Mouse (Mus musculus) common myeloid progenitor, adult 5-6 weeks (primary cell): ENCODE measurements around the gene Gm30191. TPM values are rescaled to one million over a fixed set of nuclear protein-coding genes. Genes with fewer than 3 reads are reported as not detected.
"Not testable (repeated sequence)": the region's sequence is repeated elsewhere in the genome, so short reads cannot be mapped to it uniquely, and the experiment has no call there.

ENCODE experiments used
- ATAC-seq: replicated peaks from 2 replicates; pipeline ENCODE4 v1.8.0; 2016; ENCODE audit warnings: low read depth, mild to moderate bottlenecking, moderate TSS enrichment, inconsistent platforms; ENCODE audit not compliant: poor library complexity, severe bottlenecking
- total RNA-seq: library from RNA; stranded (forward); fragments of 200-1000, 187-1606 nt; gene quantifications from 2 replicates; pipeline ENCODE4 v1.2.3, GENCODE M21; 2017

Gm30191 gene
- total RNA-seq, 1 experiment from 2014 or later = not detected

- peak; percentile 19 for ATAC-seq
Measured at GRCm38 (mm10) chr4:134251241-134252130, 4.8 kb downstream of the Gm30191 start.

DNA sequence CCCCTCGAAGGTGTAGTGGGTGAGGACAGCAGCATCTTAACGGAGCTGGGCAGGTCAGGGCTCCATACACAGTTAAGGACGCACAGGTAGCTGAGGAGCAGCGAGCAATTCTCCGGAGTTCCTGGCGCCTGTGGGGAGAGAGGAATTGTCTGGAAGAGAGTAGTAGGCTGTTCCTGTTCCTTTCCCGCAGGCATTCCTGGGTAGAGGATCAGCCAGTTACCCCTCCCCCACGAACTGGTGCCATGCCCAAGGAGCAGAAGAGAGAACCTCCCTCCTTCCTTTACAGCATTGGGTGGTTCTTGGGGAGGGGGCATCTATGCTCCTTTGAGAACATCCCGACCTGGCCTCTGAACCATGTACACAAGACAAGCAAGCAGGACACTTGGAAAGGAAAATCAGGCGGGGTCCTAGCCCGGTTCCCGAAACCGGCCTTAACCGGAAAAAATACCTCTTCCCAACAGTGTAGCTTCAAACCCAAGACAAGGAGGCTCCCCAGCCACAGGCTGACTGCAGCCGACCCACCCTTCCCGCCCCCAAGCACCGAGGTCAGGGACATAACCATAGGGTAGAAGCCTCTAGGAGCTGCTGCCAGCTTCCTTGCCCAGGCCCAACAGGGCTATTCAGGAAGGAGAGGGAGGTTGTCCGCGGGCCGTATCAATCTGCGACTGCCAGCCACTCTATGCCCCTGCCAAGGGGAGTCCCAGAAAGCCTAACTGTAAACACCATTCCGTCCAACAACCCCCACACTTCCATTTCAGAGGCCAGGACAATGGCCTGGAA lies 5.6 kb downstream of the Gm30191 start:
- no peak for ATAC-seq

DNA sequence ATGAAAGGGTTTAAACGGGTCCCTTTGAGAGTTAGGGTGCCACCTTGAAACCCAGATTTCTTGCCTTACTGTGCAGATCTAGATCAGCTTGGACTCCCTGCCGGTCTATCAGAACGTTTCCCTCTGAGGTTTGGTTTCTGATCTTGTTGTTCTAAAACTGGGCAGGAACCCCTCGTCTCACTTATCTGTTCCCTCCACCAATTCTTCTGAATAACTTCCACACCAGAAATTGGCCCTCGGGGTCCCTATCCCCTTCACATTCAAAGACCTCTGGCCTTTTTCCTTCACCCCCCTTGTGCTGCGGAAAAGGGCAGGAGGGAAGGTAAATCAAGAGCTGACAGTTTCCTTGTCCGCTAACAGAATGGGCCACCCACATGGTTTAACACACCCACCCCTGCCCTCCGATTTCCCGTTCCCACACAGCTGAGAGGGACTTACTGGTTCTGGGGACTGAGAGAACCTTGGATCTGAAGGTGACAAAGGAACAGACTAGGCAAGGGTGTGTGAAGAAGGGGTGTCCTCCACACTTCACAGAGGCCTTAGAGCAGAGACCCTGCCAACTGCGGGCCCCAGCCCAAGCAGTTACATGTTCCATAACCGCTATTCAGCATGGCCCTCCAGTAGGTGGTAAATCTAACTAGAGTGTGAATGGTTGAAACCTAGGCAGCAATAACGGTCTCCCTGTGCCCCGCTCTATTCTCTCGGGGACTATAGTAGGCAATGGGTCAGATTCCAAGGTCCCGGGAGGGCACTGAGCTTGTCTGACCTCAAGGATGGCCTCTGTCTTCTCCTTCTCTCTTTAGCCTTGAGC lies 6.4 kb downstream of the Gm30191 start:
- ATAC-seq = no peak

GRCm38 (mm10) chr4:134253722-134254324 lies 7.1 kb downstream of the Gm30191 start, which contains the start of gene Grrp1:
TSS of gene Grrp1 (minus strand) at chr4:134254106.
- ATAC-seq = no peak

DNA sequence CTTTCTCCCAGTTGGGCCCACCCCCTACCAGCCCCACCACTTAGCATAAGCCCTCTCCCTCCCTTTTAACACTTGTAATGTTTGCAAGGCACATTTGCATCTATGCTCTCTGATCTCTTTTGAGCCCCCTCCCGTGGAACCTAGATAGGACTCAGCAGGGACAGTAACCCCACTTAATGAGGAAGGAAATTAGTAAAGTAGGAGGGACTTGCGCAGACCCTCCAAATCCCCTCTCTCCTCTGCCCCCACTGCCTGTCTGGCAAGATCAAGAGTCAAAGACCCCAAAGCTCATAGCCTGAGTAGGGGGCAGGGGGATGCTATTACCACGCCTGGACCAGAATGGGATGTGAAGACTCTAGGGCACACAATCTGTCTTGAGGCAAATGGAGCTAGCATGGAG lies 8.1 kb downstream of the Gm30191 start:
- no peak for ATAC-seq

DNA sequence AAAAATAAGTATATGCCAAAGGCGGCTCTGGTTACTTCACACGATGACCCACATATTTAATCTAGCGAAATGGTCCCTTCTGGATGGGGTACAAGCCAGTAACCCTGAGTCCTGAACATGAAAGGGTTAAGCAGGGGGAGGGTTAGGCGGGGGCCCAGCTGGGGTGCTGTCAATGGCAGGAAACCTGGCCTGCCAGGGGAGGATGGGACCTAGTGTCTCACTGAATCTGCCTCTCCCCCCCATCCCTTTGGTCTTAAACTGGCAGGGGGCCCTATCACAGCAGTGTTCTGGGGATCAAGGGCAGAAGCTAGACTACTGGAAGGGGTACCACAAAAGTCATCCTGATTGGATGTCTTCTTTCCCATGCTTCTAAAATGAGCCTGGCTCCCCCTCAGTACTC lies 9.1 kb downstream of the Gm30191 start:
- no peak for ATAC-seq

GRCm38 (mm10) chr4:134256407-134257197 lies 9.9 kb downstream of the Gm30191 start:
- no peak for ATAC-seq

DNA sequence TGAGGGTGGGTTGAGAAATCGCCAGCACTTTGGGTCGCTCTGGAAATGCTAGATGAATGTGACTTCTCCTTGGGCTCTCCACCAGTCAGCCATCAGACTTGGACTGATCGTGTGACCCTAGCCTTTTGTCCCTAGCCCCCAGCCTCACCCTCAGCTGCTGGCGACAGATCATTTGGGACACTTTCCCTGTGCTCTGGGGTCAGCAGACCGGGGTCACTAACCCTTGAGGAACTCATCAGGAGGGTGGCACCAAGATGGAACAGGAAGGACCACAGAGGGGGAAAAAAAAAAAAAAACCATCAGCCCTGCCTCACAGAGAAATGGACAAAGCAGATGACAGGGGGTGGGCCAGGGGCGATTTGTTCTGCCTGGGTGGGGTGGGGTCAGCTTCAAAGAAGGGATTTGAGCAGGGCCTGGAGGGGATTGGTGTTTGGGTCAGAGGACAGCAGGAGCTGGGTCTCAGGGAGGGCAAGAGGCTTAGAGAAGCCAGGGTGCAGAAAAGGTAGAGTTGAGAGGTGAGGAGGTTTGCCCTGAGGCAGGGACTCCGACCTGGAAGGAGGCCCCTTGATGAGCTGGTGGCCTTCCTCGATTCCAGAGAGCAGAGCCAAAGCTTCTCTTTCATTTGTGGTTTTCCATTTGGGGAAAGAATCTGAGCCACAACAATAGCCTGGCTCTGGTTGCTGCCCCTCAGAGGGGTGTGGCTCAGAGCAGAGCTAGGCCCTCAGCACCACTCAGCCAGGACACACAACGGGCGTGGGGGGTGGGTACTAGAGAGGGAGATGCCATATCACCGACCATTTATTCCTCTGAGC lies 10.7 kb downstream of the Gm30191 start:
- no peak for ATAC-seq

- ATAC-seq = peak; percentile 50; the same call in 1 of the 2 replicates
Measured at GRCm38 (mm10) chr4:134258354-134258753, 11.6 kb downstream of the Gm30191 start.

GRCm38 (mm10) chr4:134263191-134263590 lies 16.5 kb downstream of the Gm30191 start:
- 0 out of 2 replicates have a peak, but pooled peaks have one; percentile 60 for ATAC-seq

- ATAC-seq = no peak
Measured at GRCm38 (mm10) chr4:134265860-134266585, 19.3 kb downstream of the Gm30191 start.

GRCm38 (mm10) chr4:134268102-134268655 lies 21.4 kb downstream of the Gm30191 start:
- ATAC-seq = peak; percentile 46

DNA sequence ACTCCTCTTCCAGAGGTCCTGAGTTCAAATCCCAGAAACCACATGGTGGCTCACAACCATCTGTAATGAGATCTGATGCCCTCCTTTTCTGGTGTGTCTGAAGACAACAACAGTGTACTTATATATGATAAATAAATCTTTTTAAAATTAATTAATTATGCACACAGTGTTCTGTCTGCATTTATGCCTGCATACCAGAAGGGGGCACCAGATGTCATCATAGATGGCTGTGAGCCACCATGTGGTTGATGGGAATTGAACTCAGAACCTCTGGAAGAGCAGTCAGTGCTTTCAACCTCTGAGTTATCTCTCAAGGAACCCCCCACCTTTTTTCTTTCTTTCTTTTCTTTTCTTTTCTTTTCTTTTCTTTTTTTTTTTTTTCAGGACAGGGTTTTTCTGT lies 22.9 kb downstream of the Gm30191 start:
- not testable (repeated sequence) for ATAC-seq

DNA sequence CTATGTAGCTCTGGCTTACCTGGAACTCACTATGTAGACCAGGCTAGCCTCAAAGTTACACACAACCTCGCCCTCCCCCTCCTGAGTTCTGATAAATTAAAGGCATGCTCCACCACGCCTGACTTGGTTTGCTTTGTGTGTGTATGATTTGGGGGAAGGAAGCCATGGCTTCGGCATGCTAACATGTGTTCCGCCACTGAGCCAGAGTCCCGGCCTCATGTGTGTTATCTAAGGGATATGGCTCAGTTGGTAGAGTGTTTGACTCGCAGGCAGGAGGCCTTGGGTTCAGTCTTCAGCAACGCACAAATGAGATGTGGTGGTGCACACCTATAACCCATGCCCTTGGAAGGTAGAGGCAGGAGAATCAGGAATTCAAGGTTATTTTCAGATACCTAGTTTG lies 25.2 kb downstream of the Gm30191 start:
- no peak for ATAC-seq

DNA sequence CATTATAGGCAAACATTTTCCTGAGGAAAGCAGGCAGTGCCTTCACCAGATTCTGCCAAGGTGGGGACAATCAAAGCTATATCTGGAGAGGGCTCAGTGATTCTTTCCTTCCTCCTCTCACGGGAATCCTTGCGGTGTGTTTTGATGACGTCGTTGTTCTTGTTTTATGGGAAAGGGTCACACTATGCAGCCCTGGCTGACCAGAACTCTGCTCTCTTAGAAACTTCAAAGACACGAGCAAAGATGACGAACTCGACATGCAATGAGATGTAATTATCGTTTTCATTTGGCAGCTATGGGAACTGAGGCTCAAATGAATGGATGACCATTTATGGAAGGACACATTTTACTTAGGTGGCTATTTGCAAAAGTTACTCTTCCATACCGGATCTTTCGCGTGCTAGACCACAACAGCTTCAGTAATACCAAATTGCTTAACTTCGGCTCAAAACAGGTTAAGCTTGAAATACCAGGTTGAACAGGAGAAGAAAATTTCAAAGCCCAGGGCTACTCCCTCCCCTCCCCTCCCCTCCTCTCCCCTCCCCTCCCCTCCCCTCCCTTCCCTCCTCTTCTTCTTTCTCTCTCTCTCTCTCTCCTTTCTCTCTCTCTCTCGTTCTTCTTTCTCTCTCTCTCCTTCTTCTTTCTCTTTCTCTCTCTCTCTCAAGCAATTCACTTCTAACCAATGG lies 26.1 kb downstream of the Gm30191 start:
- no peak for ATAC-seq

DNA sequence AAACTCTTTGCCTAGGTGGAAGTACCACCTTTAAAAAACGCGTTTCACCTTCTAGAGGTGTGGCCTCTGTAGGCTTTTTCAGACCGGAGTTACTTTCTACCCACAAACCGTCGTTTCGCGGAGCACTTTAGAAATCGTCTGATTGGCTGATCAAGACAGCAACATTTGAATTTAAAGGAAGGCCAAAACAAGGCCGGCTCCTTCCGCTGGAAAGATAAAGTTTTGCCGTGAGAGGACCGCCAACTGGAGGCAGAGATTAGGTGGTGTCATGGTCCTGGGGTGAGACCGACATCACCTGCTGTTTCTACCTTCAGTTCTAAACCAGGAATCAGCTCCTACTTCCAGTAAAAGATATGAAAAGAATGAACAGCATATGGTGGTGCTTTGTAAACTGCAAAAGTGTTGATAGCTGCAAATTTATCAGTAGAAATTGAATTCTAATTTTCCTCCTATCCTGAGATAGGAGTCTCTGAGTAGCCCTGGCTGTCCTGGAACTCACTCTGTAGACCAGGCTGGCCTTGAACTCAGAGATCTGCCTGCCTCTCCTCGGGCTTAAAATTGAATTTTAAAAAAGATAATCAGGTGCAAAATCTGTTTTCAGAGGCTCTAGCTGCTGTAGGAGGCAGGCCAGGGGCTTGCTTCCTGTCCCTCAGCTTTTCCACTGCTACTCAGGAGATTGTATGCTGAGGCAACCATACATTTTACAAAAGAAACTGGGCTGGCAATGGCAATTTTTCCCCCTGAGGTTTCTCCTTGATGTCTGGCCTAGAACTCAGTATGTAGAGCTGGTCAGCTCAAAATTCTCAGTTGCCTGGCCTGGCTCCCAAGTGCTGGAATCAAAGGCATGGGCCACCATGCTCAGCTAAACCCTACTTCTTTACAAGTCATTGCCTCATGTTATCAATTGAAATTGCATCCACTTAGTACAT lies 26.9 kb downstream of the Gm30191 start:
- ATAC-seq = peak; percentile 87
